Comparison of ENCODE assay signal across 20 mouse cellular contexts in genomic region chr10:98842721-98843120, GRCm38 (mm10).
"Had no signal": no experiment of that assay in that cellular context is flagged by ENCODE, and none has a peak within 500 bp of the region (broad histone marks: within the 10 kb centered on the region; RNA-seq: fewer than 3 reads in every experiment).

No protein-coding gene starts in this region.

- DNase-seq: kidney, adult 8-10 months; kidney, postnatal 14 days; kidney, postnatal 4 days; left cerebral cortex, postnatal 4 days; liver, postnatal 0 days; lung, embryonic 14.5 days; midbrain, embryonic 14.5 days; retina, postnatal 1 day; right cerebral cortex, postnatal 25 days; thymus, adult 2 months; thymus, postnatal 14 days; thymus, postnatal 4 days had no signal

- H3K36me3 ChIP-seq: limb, embryonic 12.5 days; limb, embryonic 15.5 days; neural tube, embryonic 12.5 days; neural tube, embryonic 15.5 days had no signal

- H3K4me1 ChIP-seq: limb, embryonic 12.5 days; limb, embryonic 15.5 days; neural tube, embryonic 12.5 days; neural tube, embryonic 15.5 days had no signal

- H3K9ac ChIP-seq: limb, embryonic 12.5 days; limb, embryonic 15.5 days; liver, embryonic 14.5 days; liver, postnatal 0 days; lung, embryonic 14.5 days; neural tube, embryonic 12.5 days; neural tube, embryonic 15.5 days had no signal

- H3K4me3 ChIP-seq: limb, embryonic 12.5 days; limb, embryonic 15.5 days; neural tube, embryonic 12.5 days; neural tube, embryonic 15.5 days had no signal

- H3K9me3 ChIP-seq: limb, embryonic 15.5 days had no signal

- ATAC-seq: liver, postnatal 0 days; lung, postnatal 0 days had no signal

- H3K27me3 ChIP-seq: limb, embryonic 12.5 days; limb, embryonic 15.5 days; neural tube, embryonic 12.5 days; neural tube, embryonic 15.5 days had no signal

- H3K27ac ChIP-seq: limb, embryonic 12.5 days; limb, embryonic 15.5 days; liver, embryonic 14.5 days; macrophage; neural tube, embryonic 12.5 days; neural tube, embryonic 15.5 days; stomach, postnatal 0 days had no signal
